Mouse (Mus musculus): Measurements from ENCODE around the gene Fbxo48.

GRCm38 (mm10) chr11:16932159-16932558, 19.0 kb upstream of the Fbxo48 start:
- no peak for TF ChIP-seq POLR2A (IDR thresholded peaks at IDR 0.05; ENCODE audit: extremely low read depth, insufficient read depth, low read length)
- no peak for TF ChIP-seq CTCF (IDR thresholded peaks at IDR 0.05; ENCODE audit: extremely low read depth, insufficient read depth, low read length)

Measured in cortical plate, adult 2 months (tissue).